Mouse (Mus musculus): Measurements from ENCODE around the gene Tspo.
A peak's percentile ranks its signal among the peaks of the same experiment; 100 is the strongest.

Gene Tspo

DNA sequence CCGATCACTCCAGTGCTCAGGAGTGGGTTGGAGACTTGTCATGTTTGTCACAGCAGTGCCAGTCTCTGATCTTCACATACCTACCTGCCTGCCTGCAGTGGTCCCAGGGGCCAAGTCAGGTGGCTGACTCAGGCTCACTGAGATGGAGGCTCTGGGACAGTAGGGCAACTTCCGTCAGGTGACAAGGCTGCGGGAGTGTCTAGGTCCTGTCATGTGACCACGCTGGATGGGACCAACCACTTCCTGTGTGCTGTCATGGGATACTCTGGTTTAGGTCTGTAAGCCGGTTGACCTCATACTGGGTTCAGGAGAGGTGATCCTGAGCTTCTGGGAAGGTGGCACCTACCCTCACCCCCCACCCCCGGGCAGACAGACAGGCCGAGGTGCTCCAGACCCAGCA, 17.4 kb upstream of the Tspo start:
- no peak for DNase-seq (ENCODE audit: low spot score)

DNA sequence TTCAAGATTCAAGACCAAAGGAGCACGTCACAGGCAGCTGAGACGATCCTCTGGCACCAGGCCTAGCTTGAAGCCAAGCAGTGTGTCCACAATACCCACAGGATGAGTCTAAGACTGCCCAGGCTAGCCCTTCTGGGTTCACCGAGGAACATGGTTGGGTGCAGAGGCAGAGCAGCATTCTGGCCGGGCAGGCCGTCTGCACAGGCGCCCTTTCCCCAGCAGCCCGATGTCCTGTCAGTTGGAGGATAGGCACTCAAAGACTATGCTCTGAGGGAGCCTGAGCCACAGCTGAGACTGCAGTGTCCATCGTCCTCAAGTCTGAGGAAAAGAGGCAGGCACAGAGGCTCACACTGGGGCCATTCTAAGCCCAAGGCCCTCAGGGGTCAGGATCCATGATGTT, 16.2 kb upstream of the Tspo start:
- no peak for DNase-seq (ENCODE audit: low spot score)

DNA sequence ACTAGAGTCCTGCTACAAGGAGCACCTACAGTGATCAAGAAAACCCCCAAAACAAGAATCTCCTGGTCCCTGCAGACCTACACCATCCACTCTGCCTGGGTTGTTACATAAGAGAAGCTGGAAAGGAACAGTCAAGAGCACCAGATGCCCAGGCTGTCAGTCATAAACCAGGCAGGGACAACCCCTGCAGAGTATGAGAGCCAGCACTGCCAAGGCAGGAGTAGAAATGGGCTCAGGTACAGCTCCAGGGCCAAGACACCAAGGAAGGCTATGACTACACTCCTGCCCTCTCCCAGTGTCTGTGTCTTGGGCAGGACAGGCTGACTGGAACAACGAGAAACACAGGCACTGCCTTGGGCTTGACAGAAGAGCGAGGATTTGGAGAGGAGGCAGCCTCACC, 13.3 kb upstream of the Tspo start:
- no peak for DNase-seq (ENCODE audit: low spot score)

DNA sequence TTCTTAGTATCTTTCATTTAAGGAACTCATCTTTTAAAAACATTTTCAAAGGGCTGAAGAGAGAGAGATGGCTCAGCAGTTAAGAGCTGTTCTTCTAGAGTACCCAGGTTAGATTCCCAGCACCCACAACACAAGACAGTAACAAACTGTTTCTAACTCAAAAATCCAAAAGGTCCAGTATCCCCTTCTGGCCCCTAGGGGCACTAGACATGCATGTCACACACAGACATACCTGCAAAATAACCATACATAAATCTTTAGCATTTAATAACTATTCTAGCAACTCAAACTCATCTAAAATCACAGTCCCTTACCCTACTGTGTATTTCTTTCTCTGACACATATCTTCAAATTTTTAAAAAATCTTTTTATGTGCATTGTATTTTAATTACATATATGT, 9.6 kb upstream of the Tspo start:
- DNase-seq (ENCODE audit: low spot score), result no peak

DNA sequence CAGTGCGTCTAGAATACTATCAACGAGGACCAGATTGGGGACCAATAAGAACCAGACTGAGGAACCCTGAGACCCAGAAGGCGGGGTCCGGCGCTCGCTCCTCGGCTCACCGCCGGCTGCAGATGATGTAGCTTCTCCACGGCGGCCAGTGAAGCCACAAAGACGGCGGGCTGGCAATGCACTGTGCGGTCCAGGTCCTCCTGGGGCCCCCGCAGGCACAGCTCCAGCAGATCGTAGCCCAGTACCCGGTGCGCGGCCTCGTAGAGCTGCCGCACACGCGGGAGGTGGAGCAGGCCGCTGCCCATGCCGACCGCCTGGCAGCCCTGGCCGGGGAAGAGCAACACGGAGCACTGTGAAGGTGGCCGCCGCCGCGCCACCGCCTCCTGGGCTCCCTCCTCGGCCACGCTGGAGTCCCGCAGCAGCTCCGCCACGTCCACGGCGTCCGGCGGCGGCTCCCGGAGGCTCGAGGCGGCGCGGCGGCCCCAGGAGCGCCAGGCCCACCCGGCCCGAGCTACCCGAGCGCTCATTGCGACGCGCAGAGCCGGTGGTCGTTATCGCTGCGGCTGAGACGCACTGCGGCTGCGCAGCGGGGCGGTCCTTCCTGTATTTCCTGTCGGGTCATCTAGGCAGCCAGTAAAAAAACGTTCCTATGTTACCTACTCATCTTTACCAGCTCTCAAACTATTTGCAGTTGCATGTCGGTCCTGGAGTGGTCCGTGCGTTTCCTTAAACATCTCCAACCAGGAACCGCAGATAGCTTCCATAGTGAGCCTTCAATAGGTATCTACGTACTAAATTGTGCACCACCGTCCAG, 8.0 kb upstream of the Tspo start:
- DNase-seq (ENCODE audit: low spot score), result peak; percentile 90

DNA sequence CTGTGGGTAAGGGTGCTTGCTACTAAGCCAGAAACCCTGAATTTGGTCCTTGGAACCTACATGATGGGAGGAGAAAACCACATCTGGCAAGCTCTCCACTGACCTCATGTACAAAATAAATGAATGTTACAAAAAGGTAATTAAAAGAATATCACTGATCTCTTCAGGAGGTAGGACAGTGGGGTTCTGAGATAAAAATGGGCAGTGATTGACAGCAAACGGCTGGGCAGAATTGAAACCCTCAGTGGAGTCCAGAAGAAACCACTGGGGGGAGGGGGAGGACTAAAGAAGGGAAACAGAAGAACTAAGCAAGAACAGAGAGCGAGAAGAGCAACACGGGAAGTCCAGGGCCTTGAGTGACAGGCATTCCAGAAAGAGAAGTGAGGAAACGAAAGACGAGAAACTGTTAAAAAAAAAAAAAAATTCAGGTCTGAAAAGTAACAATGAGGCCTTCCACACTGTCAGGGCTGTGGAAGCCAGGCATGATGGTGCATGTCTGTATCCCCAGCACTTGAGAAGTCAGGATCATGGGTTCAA, 2.4 kb upstream of the Tspo start:
- no peak for DNase-seq (ENCODE audit: low spot score)

DNA sequence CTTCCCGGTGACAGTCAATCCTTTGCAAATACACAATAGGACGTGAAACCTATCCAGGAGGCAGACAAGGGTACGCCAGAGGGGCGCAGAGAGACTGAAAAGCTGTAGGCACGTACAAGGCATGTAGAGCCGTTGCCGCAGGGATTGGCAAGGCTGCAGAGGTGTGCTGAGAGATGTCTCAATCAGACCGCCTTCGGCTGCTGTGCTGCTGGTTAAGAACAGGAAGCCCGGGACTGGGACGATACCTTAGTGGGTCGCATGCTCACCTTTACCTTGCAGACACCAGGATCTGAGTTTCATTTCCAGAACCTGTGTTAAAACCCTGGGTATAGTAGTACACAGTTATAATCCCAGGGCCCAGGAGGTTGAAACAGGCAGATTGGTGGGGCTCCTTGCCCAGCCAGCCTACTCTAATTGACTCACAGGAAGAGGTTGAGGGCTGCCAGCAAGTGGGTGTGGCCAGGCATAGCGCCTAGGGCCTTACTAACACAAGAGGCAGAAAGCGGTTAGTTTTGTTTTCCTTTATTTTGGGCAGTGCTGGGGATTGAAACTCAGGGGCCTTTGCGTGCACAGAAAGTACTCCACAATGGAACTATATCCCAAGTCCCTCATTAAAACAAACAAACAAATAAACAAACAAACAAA, 644 bp upstream of the Tspo start:
- peak; percentile 85 for DNase-seq (ENCODE audit: low spot score)

DNA sequence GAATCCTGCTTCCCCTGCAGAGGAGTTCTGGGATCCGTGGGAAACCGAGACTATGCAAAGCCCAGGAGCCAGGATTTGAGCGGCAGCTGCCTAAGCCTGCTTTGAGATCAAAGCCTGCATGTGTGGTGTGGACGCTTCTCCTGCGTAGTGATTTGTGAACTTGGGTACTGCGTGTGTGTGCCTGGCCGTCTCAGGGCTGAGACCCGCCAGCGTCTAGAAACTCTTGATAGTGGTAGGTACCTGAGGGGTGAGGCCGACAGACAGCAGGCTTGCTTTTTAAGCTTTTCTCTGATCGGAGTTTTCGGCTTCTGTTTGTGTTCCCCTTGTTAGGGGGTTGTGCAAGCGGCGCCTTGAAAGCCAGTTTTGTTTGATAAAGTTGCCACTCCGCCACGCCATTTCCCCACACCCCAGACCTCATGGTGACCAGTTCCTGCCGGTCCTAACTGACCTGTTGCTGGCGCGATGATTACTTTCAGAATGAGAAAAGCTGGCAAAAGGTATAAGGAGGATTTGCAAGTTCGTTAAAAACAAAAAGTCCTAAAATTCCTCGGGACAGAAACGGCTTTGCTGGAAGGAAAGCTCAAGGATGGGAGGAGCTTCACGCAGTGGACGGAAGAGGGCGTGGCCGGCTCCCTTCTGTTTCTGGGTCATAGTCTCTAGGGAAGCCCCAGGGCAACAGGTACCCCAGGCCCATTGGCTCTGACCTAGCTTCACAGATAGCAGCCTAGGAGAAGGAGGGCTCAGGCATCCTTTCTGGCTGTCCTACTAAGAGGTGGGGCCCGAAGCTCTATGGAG, 662 bp downstream of the Tspo start:
- peak; percentile 73 for DNase-seq (ENCODE audit: low spot score)

DNA sequence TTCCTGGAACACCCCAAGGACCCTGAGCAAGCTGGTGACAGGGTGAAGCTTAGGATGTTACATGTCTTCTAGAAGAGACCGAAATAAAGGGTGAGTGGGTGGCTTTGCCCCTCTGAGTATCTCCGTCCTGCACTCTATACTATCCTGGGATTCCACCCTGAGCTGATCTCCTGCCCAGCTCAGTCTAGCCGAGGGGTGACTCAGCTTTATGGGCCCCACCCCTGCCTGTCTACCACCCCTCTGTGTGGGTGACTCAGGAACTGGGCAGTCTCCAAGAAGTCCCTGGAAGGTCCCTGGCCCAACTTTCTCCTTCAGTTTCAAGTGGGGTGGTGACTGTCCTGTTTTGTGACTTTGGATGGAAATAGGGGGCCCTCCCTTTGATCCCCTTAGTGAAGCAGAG, 2.0 kb downstream of the Tspo start:
- no peak for DNase-seq (ENCODE audit: low spot score)

DNA sequence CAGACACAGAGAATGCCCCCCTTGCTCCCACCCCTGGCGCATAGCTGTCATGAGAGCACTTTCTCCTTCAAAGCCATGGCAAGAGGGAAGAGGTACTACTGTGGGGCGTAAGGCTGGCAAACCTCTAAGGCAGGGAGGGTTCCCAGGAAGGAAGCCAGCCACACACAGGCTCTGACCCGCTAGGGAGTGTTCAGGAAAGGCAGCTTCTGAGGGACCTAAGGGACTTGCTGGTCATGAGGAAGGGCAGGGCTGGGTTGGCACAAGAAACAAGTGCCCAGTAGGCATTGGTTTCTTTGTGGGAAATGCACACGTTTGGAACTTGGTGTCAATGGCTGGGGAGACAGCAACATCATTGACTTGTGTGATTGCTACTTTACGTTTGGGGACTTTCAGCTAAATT, 2.6 kb downstream of the Tspo start:
- no peak for DNase-seq (ENCODE audit: low spot score)

DNA sequence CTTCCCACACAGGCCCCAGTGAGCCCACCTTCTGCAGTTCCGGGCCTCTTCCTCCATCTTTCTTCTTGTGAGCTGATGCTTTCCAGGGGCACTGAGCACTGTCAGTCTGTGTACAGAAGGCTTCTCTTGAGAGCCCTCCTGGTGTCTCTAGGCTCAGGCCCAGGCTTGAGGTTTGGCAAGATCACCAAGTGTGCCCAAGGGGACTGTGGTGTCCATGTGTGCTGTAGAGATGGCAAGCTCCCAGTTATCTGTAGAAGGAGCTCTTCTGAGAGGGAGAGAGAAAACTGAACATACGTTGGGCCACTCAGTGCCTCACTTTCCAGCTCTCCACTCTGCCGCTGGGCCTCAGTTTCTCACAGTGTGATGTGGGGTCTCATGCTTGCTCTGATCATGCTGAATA, 4.3 kb downstream of the Tspo start:
- no peak for DNase-seq (ENCODE audit: low spot score)

DNA sequence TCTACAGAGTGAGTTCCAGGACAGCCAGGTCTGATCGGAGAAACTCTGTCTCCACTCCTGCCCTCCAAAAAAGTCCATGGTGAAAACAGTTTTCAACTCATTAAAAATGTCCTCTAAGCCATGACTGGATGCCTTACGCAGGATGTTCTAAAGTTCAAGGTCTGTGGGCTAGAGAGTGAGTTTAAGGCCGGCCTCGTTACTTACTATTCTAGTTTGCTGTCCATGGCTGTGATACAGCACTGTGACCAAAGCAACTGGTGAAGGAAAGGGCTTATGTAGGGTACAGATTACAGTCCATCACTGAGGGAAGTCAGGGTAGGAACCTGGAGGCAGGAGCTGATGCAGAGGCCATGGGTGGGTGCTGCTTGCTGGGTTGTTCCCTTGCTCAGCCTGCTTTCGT, 5.2 kb downstream of the Tspo start:
- DNase-seq (ENCODE audit: low spot score), result no peak

DNA sequence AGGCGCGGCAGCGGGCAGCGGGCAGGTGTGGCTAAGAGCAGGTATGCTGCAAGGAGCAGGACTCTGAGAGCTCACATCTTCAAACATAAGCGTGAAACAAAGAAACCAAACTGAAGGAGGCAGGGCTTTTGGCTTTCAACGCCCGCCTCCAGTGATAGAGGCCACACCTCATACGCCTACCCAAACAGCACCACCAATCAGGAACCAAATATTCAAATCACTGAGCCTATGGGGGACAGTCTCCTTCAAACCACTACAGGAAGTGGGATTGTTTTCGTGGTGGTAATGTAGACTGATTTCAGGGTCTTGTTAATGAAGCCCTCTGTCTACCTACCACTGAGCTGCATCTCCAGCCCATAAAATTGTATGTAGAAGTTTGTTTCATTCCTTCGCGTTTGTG, 6.3 kb downstream of the Tspo start:
- DNase-seq (ENCODE audit: low spot score), result no peak

DNA sequence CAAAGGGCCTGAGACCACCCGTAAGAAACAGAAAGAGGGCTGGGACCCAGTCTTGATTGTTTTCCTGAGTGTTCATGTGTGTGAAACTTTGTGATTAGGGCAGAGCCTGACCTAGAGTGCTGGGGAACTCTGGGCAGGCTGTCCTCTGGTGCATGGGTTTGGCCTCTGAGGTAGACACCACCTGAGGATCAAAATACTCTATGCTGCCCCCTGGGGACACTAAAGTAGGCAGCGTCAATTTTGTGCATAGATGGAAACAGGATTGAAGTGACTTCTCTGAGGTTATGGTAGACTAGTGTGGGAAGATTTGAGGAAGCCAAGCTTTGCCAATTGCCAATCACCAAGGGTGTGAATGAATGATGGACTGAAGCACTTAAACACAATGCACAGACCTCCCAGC, 7.2 kb downstream of the Tspo start:
- DNase-seq (ENCODE audit: low spot score), result no peak

DNA sequence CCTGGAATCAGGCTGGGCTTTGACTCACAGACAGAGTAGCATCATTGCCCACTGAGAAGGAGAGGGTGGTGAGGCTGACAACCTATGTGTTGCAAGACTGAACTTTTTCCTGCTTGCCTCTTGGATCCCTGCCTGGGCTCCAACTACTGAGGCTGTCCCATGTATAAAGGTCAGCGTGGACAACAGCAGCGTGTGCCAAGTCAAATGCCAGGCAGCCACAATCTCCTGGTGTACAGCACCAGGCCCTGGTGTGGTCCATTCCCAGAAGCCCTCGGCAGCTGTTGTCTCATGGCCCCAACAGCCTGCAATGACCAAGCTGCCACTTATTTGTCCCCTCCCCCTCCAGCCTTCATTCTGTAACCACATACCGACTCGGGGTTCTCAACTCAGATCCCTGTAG, 8.2 kb downstream of the Tspo start:
- no peak for DNase-seq (ENCODE audit: low spot score)

DNA sequence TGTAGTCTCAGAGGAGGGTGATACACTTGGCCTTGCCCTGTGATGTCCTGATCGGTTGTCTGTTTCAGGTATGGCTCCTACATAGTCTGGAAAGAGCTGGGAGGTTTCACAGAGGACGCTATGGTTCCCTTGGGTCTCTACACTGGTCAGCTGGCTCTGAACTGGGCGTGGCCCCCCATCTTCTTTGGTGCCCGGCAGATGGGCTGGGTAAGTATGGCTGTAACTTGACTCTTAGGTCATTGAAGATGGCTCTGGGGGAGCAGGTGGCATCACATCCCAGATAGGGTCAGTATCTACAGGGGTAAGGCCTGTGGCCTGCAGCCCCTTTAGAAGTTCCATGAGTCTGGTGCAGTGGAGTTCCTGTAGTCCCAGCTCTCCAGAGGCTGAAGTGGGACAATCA, 8.7 kb downstream of the Tspo start:
- DNase-seq (ENCODE audit: low spot score), result no peak

DNA sequence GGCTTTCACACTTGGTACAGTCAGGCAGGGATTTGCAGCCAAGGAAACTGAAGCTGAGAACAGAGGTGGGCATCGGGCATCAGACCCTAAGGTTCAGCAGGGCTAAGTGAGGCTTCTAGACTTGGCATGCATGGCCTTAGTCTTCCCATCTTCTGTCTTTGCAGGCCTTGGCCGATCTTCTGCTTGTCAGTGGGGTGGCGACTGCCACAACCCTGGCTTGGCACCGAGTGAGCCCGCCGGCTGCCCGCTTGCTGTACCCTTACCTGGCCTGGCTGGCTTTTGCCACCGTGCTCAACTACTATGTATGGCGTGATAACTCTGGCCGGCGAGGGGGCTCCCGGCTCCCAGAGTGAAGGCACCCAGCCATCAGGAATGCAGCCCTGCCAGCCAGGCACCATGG, 10.2 kb downstream of the Tspo start:
- DNase-seq (ENCODE audit: low spot score), result no peak

DNA sequence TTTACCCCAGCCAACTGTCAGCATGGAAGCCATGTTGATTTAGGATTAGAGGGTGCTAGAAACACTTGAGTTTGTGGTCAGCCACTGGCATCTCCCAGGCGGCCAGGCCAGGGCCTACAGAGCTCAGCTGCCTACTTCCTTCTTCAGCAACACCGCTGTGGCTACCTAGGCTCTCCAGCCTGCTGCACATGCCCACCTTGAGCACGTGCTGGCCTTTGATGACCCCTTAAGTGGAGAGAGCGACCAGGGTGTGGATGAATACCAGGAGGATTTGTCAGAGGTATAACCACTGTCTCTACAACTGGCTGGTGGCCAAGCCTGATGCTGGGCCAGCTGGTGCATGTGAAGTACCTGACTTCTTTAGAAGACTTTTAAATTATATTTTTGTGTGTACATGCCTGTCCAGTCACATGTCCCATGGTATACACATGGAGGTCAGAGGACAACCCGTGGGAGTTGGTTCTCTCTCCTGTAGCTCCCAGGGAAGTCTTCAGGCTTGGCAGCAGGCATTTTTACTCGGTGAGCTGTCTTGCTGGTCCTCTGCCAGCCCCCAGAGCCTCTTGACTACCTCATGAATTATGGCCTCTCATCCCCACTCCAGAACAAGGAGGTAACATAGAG, 11.4 kb downstream of the Tspo start:
- DNase-seq (ENCODE audit: low spot score), result peak; percentile 60

DNA sequence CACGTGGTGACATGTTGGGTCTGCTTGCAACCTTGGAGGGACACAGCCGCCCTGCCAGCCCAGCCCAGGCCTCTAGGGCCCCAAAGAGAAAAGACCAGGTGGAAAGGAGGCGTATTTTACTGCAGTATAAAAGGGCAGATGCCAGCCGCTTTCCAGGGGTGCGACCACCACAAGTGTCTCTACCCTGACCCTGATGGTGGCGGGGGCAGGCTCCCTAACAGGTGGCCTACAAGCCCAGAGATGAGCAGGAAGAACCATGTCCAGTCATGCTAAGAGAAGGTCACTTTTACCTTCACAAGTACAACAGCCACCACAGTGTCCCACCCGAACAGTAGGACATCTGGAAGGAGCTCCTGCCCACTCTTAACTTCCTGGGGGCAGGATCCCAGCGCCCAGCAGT, 12.2 kb downstream of the Tspo start:
- DNase-seq (ENCODE audit: low spot score), result no peak

DNA sequence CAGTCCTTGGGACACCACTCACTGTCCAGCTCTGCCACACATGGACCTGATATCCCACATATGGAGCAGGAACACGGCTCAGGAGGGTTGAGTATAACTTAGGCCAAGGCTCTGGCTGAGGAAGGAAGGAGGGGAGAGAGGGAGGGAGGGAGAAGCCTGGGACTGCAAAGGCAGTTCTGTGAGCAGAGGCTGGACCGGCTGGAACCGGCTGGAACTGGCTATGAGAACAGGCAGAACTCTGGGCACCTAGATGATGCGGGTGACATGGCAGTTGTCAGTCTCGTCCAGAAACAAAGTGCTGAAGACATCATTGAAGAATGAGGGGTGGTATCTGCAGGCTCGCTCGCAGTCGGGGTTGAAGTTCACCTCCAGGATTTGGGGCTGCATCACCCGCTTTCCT, 13.3 kb downstream of the Tspo start:
- no peak for DNase-seq (ENCODE audit: low spot score)

DNA sequence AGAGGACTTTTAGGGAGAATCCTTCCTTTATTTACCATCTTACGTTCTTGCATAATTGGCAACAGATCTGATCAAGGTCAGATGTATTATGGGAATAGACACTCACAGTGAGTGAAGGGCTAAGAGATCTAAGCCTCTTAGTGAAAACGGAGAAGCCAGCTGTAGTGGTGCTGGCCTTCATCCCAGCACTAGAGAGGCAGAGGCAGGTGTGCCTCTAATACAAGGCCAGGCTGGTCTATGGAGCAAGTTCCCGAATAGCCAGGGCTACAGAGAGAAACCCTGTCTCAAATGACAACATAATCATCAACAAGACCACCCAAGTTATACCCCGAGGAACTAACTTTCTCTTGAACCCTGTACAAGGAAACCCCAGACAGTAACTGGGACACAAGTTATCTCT, 19.5 kb downstream of the Tspo start:
- DNase-seq (ENCODE audit: low spot score), result no peak

DNA sequence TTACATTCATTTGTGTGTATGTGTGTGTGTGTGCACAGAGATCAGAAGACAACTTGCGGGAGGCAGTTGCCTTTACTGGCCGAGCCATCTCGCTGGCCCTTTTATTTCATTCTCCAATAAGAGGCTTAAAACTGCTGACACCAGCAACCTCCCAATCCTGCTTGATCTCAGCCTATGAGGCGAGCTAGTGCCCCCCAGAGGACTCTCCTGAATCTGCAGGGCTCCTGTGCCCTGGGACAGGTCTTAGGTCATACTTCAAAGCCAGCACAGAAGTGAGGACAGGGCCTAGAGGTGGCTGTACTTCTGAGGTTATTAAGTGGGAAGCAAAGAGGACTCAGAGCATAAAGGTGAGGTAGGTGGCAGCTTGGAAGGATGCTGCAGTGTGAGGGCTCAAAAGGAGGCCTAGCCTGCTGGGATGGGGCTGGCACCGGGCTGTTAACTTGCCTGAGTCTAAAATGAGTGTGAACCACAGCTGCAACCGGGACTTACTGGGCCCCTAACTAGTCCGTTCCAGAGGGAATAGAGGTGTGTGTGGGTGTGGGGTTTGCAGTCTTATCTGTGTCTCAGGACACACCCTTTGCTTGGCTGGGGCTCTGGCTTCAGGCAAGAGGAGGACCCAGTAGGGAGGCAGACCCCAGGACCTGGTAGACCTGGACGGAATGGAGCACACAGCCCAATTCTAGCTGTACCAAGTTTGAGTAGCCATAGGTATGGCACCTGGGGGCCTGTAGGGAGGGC, 20.2 kb downstream of the Tspo start:
- DNase-seq (ENCODE audit: low spot score), result no peak
